Comparison of ENCODE assay signal across 13 mouse cellular contexts in the genomic region with DNA sequence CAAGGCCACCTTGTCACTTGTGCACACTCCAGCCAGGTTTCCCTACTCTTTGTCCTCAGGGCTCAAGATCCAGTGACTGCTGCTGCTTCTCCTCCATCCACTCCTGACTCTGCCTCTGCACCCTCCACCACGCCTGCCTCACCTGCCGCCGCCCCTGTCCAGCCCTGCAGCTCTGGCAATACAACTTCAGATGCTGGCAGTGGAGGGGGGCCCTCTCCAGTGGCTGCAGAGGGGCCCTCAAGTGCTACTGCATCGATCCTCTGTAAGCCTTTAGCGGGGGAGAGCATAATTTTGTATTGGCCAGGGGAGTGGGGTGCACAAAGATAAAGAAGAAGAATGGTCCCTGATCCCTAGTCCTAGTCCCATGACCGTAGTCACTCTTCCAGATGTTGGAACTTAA. TPM values are rescaled to one million over a fixed set of nuclear protein-coding genes. Genes with fewer than 3 reads are reported as not detected.
DNase-seq lines count a peak whose midpoint lies in the region; ATAC-seq lines count a peak whose summit lies in the region.
"Had no signal": no experiment of that assay in that cellular context is flagged by ENCODE, and none has a peak within 500 bp of the region (broad histone marks: within the 10 kb centered on the region; RNA-seq: fewer than 3 reads in every experiment).

No protein-coding gene starts in this region.

- no peak for DNase-seq in forebrain, embryonic 10.5 days (ENCODE audit: extremely low spot score, low spot score)
- DNase-seq in neural tube, embryonic 10.5 days (ENCODE audit: extremely low spot score, low spot score) = no peak
- DNase-seq: lung, postnatal 14 days had no signal

- H3K4me2 ChIP-seq in forebrain, embryonic 15.5 days (replicated peaks) = no peak overlapping the region
- 0 out of 2 replicates have a peak overlapping the region, but pooled peaks have one; percentile 82 for H3K4me2 ChIP-seq in hindbrain, embryonic 13.5 days
- H3K4me2 ChIP-seq in hindbrain, embryonic 16.5 days (ENCODE audit: low read length) = no peak overlapping the region
- 0 out of 2 replicates have a peak overlapping the region, but pooled peaks have one; percentile 72 for H3K4me2 ChIP-seq in neural tube, embryonic 13.5 days
- H3K4me2 ChIP-seq in midbrain, embryonic 16.5 days (ENCODE audit: low read length) = no peak overlapping the region

- peaks cover 58% of the 10 kb centered on the region for H3K36me3 ChIP-seq in forebrain, embryonic 10.5 days (replicated peaks)
- H3K36me3 ChIP-seq in forebrain, embryonic 15.5 days = peaks cover 47% of the 10 kb centered on the region
- peaks cover 52% of the 10 kb centered on the region for H3K36me3 ChIP-seq in hindbrain, embryonic 13.5 days
- H3K36me3 ChIP-seq in hindbrain, embryonic 16.5 days (ENCODE audit: control insufficient read depth, insufficient read depth, low read length) = peaks cover 23% of the 10 kb centered on the region
- H3K36me3 ChIP-seq in neural tube, embryonic 13.5 days = peaks cover 51% of the 10 kb centered on the region
- H3K36me3 ChIP-seq in midbrain, embryonic 16.5 days (ENCODE audit: control insufficient read depth, insufficient read depth, low read length) = peaks cover 25% of the 10 kb centered on the region

- no peak overlapping the region for H3K9ac ChIP-seq in forebrain, embryonic 15.5 days (replicated peaks)
- peak overlapping the region; percentile 58 for H3K9ac ChIP-seq in hindbrain, embryonic 13.5 days
- H3K9ac ChIP-seq in hindbrain, embryonic 16.5 days (ENCODE audit: low read depth, low read length) = no peak overlapping the region
- no peak overlapping the region for H3K9ac ChIP-seq in neural tube, embryonic 13.5 days
- 0 out of 2 replicates have a peak overlapping the region, but pooled peaks have one; percentile 28 for H3K9ac ChIP-seq in midbrain, embryonic 16.5 days (ENCODE audit: low read depth, low read length)
- H3K9ac ChIP-seq: liver, embryonic 14.5 days had no signal

- no peaks in the 10 kb centered on the region for H3K27me3 ChIP-seq in forebrain, embryonic 10.5 days (ENCODE audit: poor library complexity, severe bottlenecking)
- H3K27me3 ChIP-seq in forebrain, embryonic 15.5 days = no peaks in the 10 kb centered on the region
- H3K27me3 ChIP-seq in hindbrain, embryonic 13.5 days = no peaks in the 10 kb centered on the region
- no peaks in the 10 kb centered on the region for H3K27me3 ChIP-seq in hindbrain, embryonic 16.5 days (replicated peaks; ENCODE audit: control insufficient read depth, insufficient read depth, low read length)
- H3K27me3 ChIP-seq in neural tube, embryonic 13.5 days = no peaks in the 10 kb centered on the region
- no peaks in the 10 kb centered on the region for H3K27me3 ChIP-seq in midbrain, embryonic 16.5 days (ENCODE audit: control insufficient read depth, insufficient read depth, low read depth, low read length)
- H3K27me3 ChIP-seq: CH12.LX had no signal

- no peak for ATAC-seq in forebrain, embryonic 15.5 days (replicated peaks)
- no peak for ATAC-seq in hindbrain, embryonic 13.5 days (ENCODE audit: low FRiP score)
- ATAC-seq in hindbrain, embryonic 16.5 days = no peak
- no peak for ATAC-seq in neural tube, embryonic 13.5 days (ENCODE audit: low read depth)
- no peak for ATAC-seq in midbrain, embryonic 16.5 days
- ATAC-seq in cerebellum, adult (ENCODE audit: insufficient number of reproducible peaks, low FRiP score, low TSS enrichment) = no peak

- H3K27ac ChIP-seq in forebrain, embryonic 10.5 days = no peak overlapping the region
- H3K27ac ChIP-seq in forebrain, embryonic 15.5 days (replicated peaks) = no peak overlapping the region
- no peak overlapping the region for H3K27ac ChIP-seq in hindbrain, embryonic 13.5 days
- no peak overlapping the region for H3K27ac ChIP-seq in hindbrain, embryonic 16.5 days (ENCODE audit: low read depth, low read length)
- no peak overlapping the region for H3K27ac ChIP-seq in neural tube, embryonic 13.5 days (replicated peaks)
- H3K27ac ChIP-seq in midbrain, embryonic 16.5 days (ENCODE audit: low read length) = no peak overlapping the region
- H3K27ac ChIP-seq: kidney, postnatal 0 days; liver, embryonic 14.5 days; stomach, postnatal 0 days had no signal

- peaks cover 44% of the 10 kb centered on the region for H3K4me1 ChIP-seq in forebrain, embryonic 10.5 days
- peaks cover 29% of the 10 kb centered on the region for H3K4me1 ChIP-seq in forebrain, embryonic 15.5 days
- peaks cover 32% of the 10 kb centered on the region for H3K4me1 ChIP-seq in hindbrain, embryonic 13.5 days (replicated peaks)
- H3K4me1 ChIP-seq in hindbrain, embryonic 16.5 days (ENCODE audit: control insufficient read depth, insufficient read depth, low read depth, low read length) = peaks cover 20% of the 10 kb centered on the region
- peaks cover 32% of the 10 kb centered on the region for H3K4me1 ChIP-seq in neural tube, embryonic 13.5 days (replicated peaks)
- peaks cover 26% of the 10 kb centered on the region for H3K4me1 ChIP-seq in midbrain, embryonic 16.5 days (ENCODE audit: control insufficient read depth, insufficient read depth, low read length)

- H3K9me3 ChIP-seq in forebrain, embryonic 10.5 days = no peaks in the 10 kb centered on the region
- H3K9me3 ChIP-seq in forebrain, embryonic 15.5 days = no peaks in the 10 kb centered on the region
- H3K9me3 ChIP-seq in hindbrain, embryonic 13.5 days = no peaks in the 10 kb centered on the region
- no peaks in the 10 kb centered on the region for H3K9me3 ChIP-seq in hindbrain, embryonic 16.5 days (ENCODE audit: control insufficient read depth, low read length)
- no peaks in the 10 kb centered on the region for H3K9me3 ChIP-seq in neural tube, embryonic 13.5 days
- H3K9me3 ChIP-seq in midbrain, embryonic 16.5 days (replicated peaks; ENCODE audit: control insufficient read depth, low read length, poor library complexity, severe bottlenecking) = no peaks in the 10 kb centered on the region

- H3K4me3 ChIP-seq in forebrain, embryonic 10.5 days = peak overlapping the region; percentile 70; the same call in 1 of the 2 replicates
- no peak overlapping the region for H3K4me3 ChIP-seq in forebrain, embryonic 15.5 days
- H3K4me3 ChIP-seq in hindbrain, embryonic 13.5 days = no peak overlapping the region
- H3K4me3 ChIP-seq in hindbrain, embryonic 16.5 days (ENCODE audit: low read length) = no peak overlapping the region
- no peak overlapping the region for H3K4me3 ChIP-seq in neural tube, embryonic 13.5 days
- H3K4me3 ChIP-seq in midbrain, embryonic 16.5 days (ENCODE audit: low read depth, low read length) = no peak overlapping the region

- 98% methylated on average over 6 of the region's 6 CpGs for WGBS in forebrain, embryonic 10.5 days
- 96% methylated on average over 6 of the region's 6 CpGs for WGBS in forebrain, embryonic 15.5 days
- WGBS in hindbrain, embryonic 13.5 days = 99% methylated on average over 6 of the region's 6 CpGs
- 97% methylated on average over 6 of the region's 6 CpGs for WGBS in hindbrain, embryonic 16.5 days
- WGBS in neural tube, embryonic 13.5 days = 98% methylated on average over 6 of the region's 6 CpGs
- 97% methylated on average over 6 of the region's 6 CpGs for WGBS in midbrain, embryonic 16.5 days

RNA-seq across cellular contexts. Expression of gene Ubqln4, which starts 2.2 kb away (rescaled TPM):
- polyA plus RNA-seq in forebrain, embryonic 10.5 days (2016; fragmentation: Nextera tagmentation; extraction: Ambion mirVana) = 73.4 and 77.4 TPM in 2 replicates
- polyA plus RNA-seq in forebrain, embryonic 15.5 days (2015; fragmentation: Nextera tagmentation; extraction: Ambion mirVana) = 45.8 and 47.6 TPM in 2 replicates
- polyA plus RNA-seq in hindbrain, embryonic 13.5 days (2015; fragmentation: Nextera tagmentation; extraction: Ambion mirVana) = 36.7 and 38.3 TPM in 2 replicates
- polyA plus RNA-seq in hindbrain, embryonic 16.5 days (2015; fragmentation: Nextera tagmentation; extraction: Ambion mirVana) = 40.1 and 44.4 TPM in 2 replicates
- 38.4 and 40.6 TPM in 2 replicates for polyA plus RNA-seq in neural tube, embryonic 13.5 days (2015; fragmentation: Nextera tagmentation; extraction: Ambion mirVana)
- polyA plus RNA-seq in midbrain, embryonic 16.5 days (2015; fragmentation: Nextera tagmentation; extraction: Ambion mirVana) = 39.8 and 41.3 TPM in 2 replicates

RNA-seq across cellular contexts. Expression of gene Lamtor2, which starts 2.9 kb away (rescaled TPM):
- polyA plus RNA-seq in forebrain, embryonic 10.5 days (2016; fragmentation: Nextera tagmentation; extraction: Ambion mirVana) = 172 and 174 TPM in 2 replicates
- polyA plus RNA-seq in forebrain, embryonic 15.5 days (2015; fragmentation: Nextera tagmentation; extraction: Ambion mirVana) = 169 and 187 TPM in 2 replicates
- polyA plus RNA-seq in hindbrain, embryonic 13.5 days (2015; fragmentation: Nextera tagmentation; extraction: Ambion mirVana) = 179 and 182 TPM in 2 replicates
- 184 and 218 TPM in 2 replicates for polyA plus RNA-seq in hindbrain, embryonic 16.5 days (2015; fragmentation: Nextera tagmentation; extraction: Ambion mirVana)
- 161 and 170 TPM in 2 replicates for polyA plus RNA-seq in neural tube, embryonic 13.5 days (2015; fragmentation: Nextera tagmentation; extraction: Ambion mirVana)
- polyA plus RNA-seq in midbrain, embryonic 16.5 days (2015; fragmentation: Nextera tagmentation; extraction: Ambion mirVana) = 181 and 193 TPM in 2 replicates

RNA-seq across cellular contexts. Expression of gene Rab25, which starts 7.6 kb away (rescaled TPM):
- polyA plus RNA-seq in forebrain, embryonic 10.5 days (2016; fragmentation: Nextera tagmentation; extraction: Ambion mirVana) = 2.8 and 4.0 TPM in 2 replicates
- 0.15 and 0.28 TPM in 2 replicates for polyA plus RNA-seq in forebrain, embryonic 15.5 days (2015; fragmentation: Nextera tagmentation; extraction: Ambion mirVana)
- polyA plus RNA-seq in hindbrain, embryonic 13.5 days (2015; fragmentation: Nextera tagmentation; extraction: Ambion mirVana) = not detected in 2 replicates
- polyA plus RNA-seq in hindbrain, embryonic 16.5 days (2015; fragmentation: Nextera tagmentation; extraction: Ambion mirVana) = 0.15 TPM in 1 of 2 replicates, not detected in the other
- not detected in 2 replicates for polyA plus RNA-seq in neural tube, embryonic 13.5 days (2015; fragmentation: Nextera tagmentation; extraction: Ambion mirVana)
- 0.69 TPM in 1 of 2 replicates, not detected in the other for polyA plus RNA-seq in midbrain, embryonic 16.5 days (2015; fragmentation: Nextera tagmentation; extraction: Ambion mirVana)

RNA-seq across cellular contexts. Expression of gene Ssr2, which starts 19.9 kb away (rescaled TPM):
- 174 and 188 TPM in 2 replicates for polyA plus RNA-seq in forebrain, embryonic 10.5 days (2016; fragmentation: Nextera tagmentation; extraction: Ambion mirVana)
- polyA plus RNA-seq in forebrain, embryonic 15.5 days (2015; fragmentation: Nextera tagmentation; extraction: Ambion mirVana) = 133 and 134 TPM in 2 replicates
- 154 and 163 TPM in 2 replicates for polyA plus RNA-seq in hindbrain, embryonic 13.5 days (2015; fragmentation: Nextera tagmentation; extraction: Ambion mirVana)
- polyA plus RNA-seq in hindbrain, embryonic 16.5 days (2015; fragmentation: Nextera tagmentation; extraction: Ambion mirVana) = 133 and 167 TPM in 2 replicates
- 157 and 164 TPM in 2 replicates for polyA plus RNA-seq in neural tube, embryonic 13.5 days (2015; fragmentation: Nextera tagmentation; extraction: Ambion mirVana)
- polyA plus RNA-seq in midbrain, embryonic 16.5 days (2015; fragmentation: Nextera tagmentation; extraction: Ambion mirVana) = 127 and 144 TPM in 2 replicates

RNA-seq across cellular contexts. Expression of gene Mex3a, which starts 23.5 kb away (rescaled TPM):
- polyA plus RNA-seq in forebrain, embryonic 10.5 days (2016; fragmentation: Nextera tagmentation; extraction: Ambion mirVana) = 27.4 and 28.6 TPM in 2 replicates
- 50.6 and 55.6 TPM in 2 replicates for polyA plus RNA-seq in forebrain, embryonic 15.5 days (2015; fragmentation: Nextera tagmentation; extraction: Ambion mirVana)
- polyA plus RNA-seq in hindbrain, embryonic 13.5 days (2015; fragmentation: Nextera tagmentation; extraction: Ambion mirVana) = 38.9 and 40.0 TPM in 2 replicates
- polyA plus RNA-seq in hindbrain, embryonic 16.5 days (2015; fragmentation: Nextera tagmentation; extraction: Ambion mirVana) = 20.4 and 22.1 TPM in 2 replicates
- 32.5 and 33.7 TPM in 2 replicates for polyA plus RNA-seq in neural tube, embryonic 13.5 days (2015; fragmentation: Nextera tagmentation; extraction: Ambion mirVana)
- polyA plus RNA-seq in midbrain, embryonic 16.5 days (2015; fragmentation: Nextera tagmentation; extraction: Ambion mirVana) = 28.6 and 33.0 TPM in 2 replicates

Comparison
In these comparisons a context has a peak if more than half of its experiments do, and no peak if none do; other contexts are left out.
1. H3K4me2 ChIP-seq: peak in hindbrain, embryonic 13.5 days (single experiment) and neural tube, embryonic 13.5 days (single experiment); none in forebrain, embryonic 15.5 days (single experiment), hindbrain, embryonic 16.5 days (single experiment) and midbrain, embryonic 16.5 days (single experiment).
2. H3K9ac ChIP-seq: peak in hindbrain, embryonic 13.5 days (single experiment) and midbrain, embryonic 16.5 days (single experiment); none in forebrain, embryonic 15.5 days (single experiment), hindbrain, embryonic 16.5 days (single experiment) and neural tube, embryonic 13.5 days (single experiment).